Mouse (Mus musculus) cortical plate, adult 2 months (tissue): ENCODE measurements at regions not wholly inside any gene's neighbourhood (a gene's known extent, or its start where the extent isn't known, plus 50 kb on each side); places are given as distances from the start of the nearest gene placed in this dataset.

ENCODE experiments used
- CTCF ChIP-seq: fragments of 200-500 bp; IDR thresholded peaks from 2 replicates; pipeline ENCODE4 v1.5.1; 2011; ENCODE audit warnings: mild to moderate bottlenecking, control low read depth, low read length; ENCODE audit not compliant: insufficient read depth; ENCODE audit errors: extremely low read depth
- POLR2A ChIP-seq: fragments of 200-500 bp; IDR thresholded peaks from 2 replicates; pipeline ENCODE4 v1.6.1; 2011; ENCODE audit warnings: mild to moderate bottlenecking, low read length, control low read depth; ENCODE audit not compliant: insufficient read depth; ENCODE audit errors: extremely low read depth

DNA sequence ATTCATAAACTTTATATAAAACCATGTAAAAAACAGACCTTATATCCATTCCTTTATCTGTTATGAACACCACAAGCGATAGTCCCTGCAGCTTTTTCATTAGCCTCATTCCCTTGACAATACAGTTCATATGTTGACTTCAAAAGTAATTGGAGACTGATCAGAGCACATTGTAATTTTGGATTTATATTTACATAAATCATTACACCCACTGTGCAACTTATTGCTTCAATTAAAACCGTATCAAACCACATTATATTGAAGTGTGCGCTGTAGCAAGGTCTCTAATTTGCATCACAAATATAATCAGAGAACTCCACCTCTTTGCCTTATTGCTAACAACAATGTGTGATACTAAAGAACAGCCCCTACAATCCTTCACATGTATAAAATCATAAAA is 336.2 kb upstream of the Htr2a start:
- TF ChIP-seq POLR2A (no peak), CTCF (no peak)
